21 mouse cellular contexts compared by ENCODE assay signal in genomic region chr1:67065347-67066270, GRCm38 (mm10). TPM values are rescaled to one million over a fixed set of nuclear protein-coding genes. Genes with fewer than 3 reads are reported as not detected.
"Had no signal": no experiment of that assay in that cellular context is flagged by ENCODE, and none has a peak within 500 bp of the region (broad histone marks: within the 10 kb centered on the region; RNA-seq: fewer than 3 reads in every experiment).

No protein-coding gene starts in this region.

- H3K9ac ChIP-seq: limb, embryonic 12.5 days; limb, embryonic 15.5 days; liver, embryonic 12.5 days; liver, embryonic 15.5 days; lung, embryonic 15.5 days; midbrain, embryonic 12.5 days; midbrain, embryonic 15.5 days; neural tube, embryonic 12.5 days; neural tube, embryonic 15.5 days had no signal

- H3K4me2 ChIP-seq: limb, embryonic 12.5 days; limb, embryonic 15.5 days; liver, embryonic 12.5 days; liver, embryonic 15.5 days; lung, embryonic 15.5 days; midbrain, embryonic 12.5 days; midbrain, embryonic 15.5 days; neural tube, embryonic 12.5 days; neural tube, embryonic 15.5 days had no signal

- DNase-seq: kidney, adult 2 months; kidney, postnatal 25 days; layer of hippocampus, postnatal 36 days; lung, adult 18-20 months; lung, postnatal 10 days; lung, postnatal 4 days; thymus, postnatal 25 days had no signal

- H3K27me3 ChIP-seq: limb, embryonic 12.5 days; limb, embryonic 15.5 days; liver, embryonic 12.5 days; liver, embryonic 15.5 days; lung, embryonic 15.5 days; midbrain, embryonic 12.5 days; midbrain, embryonic 15.5 days; neural tube, embryonic 12.5 days; neural tube, embryonic 15.5 days had no signal

- H3K4me1 ChIP-seq: limb, embryonic 12.5 days; limb, embryonic 15.5 days; liver, embryonic 12.5 days; liver, embryonic 15.5 days; lung, embryonic 15.5 days; midbrain, embryonic 12.5 days; midbrain, embryonic 15.5 days; neural tube, embryonic 12.5 days had no signal

- H3K27ac ChIP-seq: kidney, postnatal 0 days; left cerebral cortex, adult 2 months; limb, embryonic 12.5 days; limb, embryonic 15.5 days; liver, embryonic 12.5 days; liver, embryonic 15.5 days; lung, embryonic 15.5 days; midbrain, embryonic 12.5 days; midbrain, embryonic 15.5 days; neural tube, embryonic 12.5 days; neural tube, embryonic 15.5 days had no signal

- H3K36me3 ChIP-seq: limb, embryonic 12.5 days; limb, embryonic 15.5 days; liver, embryonic 12.5 days; liver, embryonic 15.5 days; lung, embryonic 15.5 days; midbrain, embryonic 12.5 days; midbrain, embryonic 15.5 days; neural tube, embryonic 12.5 days; neural tube, embryonic 15.5 days had no signal

- H3K9me3 ChIP-seq: limb, embryonic 12.5 days; limb, embryonic 15.5 days; liver, embryonic 12.5 days; liver, embryonic 15.5 days; lung, embryonic 15.5 days; midbrain, embryonic 12.5 days; midbrain, embryonic 15.5 days; neural tube, embryonic 12.5 days; neural tube, embryonic 15.5 days had no signal

- H3K4me3 ChIP-seq: left cerebral cortex, adult 2 months; limb, embryonic 12.5 days; limb, embryonic 15.5 days; liver, embryonic 12.5 days; liver, embryonic 15.5 days; lung, embryonic 15.5 days; midbrain, embryonic 12.5 days; midbrain, embryonic 15.5 days; neural tube, embryonic 12.5 days; neural tube, embryonic 15.5 days had no signal

- ATAC-seq: inflammation-experienced regulatory T-cells, adult 6 months; liver, embryonic 12.5 days; midbrain, embryonic 15.5 days had no signal

RNA-seq across cellular contexts. Expression of gene Cps1, which starts 57.2 kb away (rescaled TPM):
- total RNA-seq: megakaryocyte progenitor cell, adult 5-6 weeks; megakaryocyte-erythroid progenitor cell, adult 5-6 weeks had no signal
- polyA plus RNA-seq: inflammation-experienced regulatory T-cells, adult 6 months; kidney, adult 2 months had no signal
